Mouse (Mus musculus) ES-Bruce4 (cell line): ENCODE results near the gene Clrn2.

Experiments
- CTCF ChIP-seq: IDR thresholded peaks from one replicate; pipeline ENCODE4 v1.8.1; 2011; ENCODE audit warnings: low read depth, low read length
- POLR2A ChIP-seq: IDR thresholded peaks from one replicate; pipeline ENCODE4 v1.8.1; 2011; ENCODE audit warnings: low read length; ENCODE audit not compliant: insufficient read depth

GRCm38 (mm10) chr5:45426416-45427034, 27.0 kb upstream of the Clrn2 start:
- TF ChIP-seq CTCF (no peak), POLR2A (no peak)
